Comparison of ENCODE assay signal across 12 mouse cellular contexts in the genomic region with DNA sequence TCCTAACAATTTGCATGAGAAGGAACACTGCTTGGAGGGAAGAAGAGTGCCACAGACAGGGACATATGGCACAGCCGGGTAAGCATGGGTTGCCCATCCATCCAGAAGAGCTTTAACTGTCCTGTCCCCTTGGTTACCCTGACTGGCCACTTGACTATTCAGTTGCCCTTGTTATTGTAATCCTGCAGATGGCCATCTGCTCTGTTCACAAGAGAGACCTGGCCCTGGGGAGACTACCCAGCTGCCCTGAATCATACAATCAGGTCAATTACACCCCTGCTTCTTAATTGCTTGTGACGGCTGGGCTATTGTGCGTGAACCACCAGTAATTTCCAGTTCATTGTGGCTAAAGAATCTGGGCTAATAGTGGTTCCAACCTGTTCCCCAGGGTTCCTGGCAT. TPM values are rescaled to one million over a fixed set of nuclear protein-coding genes. Genes with fewer than 3 reads are reported as not detected.
DNase-seq lines count a peak whose midpoint lies in the region; ATAC-seq lines count a peak whose summit lies in the region.
"Had no signal": no experiment of that assay in that cellular context is flagged by ENCODE, and none has a peak within 500 bp of the region (broad histone marks: within the 10 kb centered on the region; RNA-seq: fewer than 3 reads in every experiment).

No protein-coding gene starts in this region.

- peak; percentile 98 for DNase-seq in Muller cell, postnatal 12 days (ENCODE audit: inconsistent ontology term)
- peak; percentile 58 for DNase-seq in cerebellum, adult 8-10 months
- peak; percentile 65 for DNase-seq in forebrain, embryonic 11.5 days (ENCODE audit: low spot score)
- no peak for DNase-seq in natural killer cell, adult 2 months (ENCODE audit: low spot score in 2 of 2)
- DNase-seq in kidney, postnatal 25 days: no peak
- no peak for DNase-seq in adrenal gland, postnatal 36 days
- no peak for DNase-seq in kidney, postnatal 4 days
- DNase-seq: adrenal gland, postnatal 10 days; heart, postnatal 36 days; liver, postnatal 0 days; thymus, postnatal 25 days had no signal

- no peak overlapping the region for H3K27ac ChIP-seq in forebrain, embryonic 11.5 days (ENCODE audit: low read depth, low read length)
- H3K27ac ChIP-seq in midbrain, embryonic 12.5 days (replicated peaks): no peak overlapping the region

- H3K9ac ChIP-seq in forebrain, embryonic 11.5 days (ENCODE audit: low read length): no peak overlapping the region
- no peak overlapping the region for H3K9ac ChIP-seq in midbrain, embryonic 12.5 days (replicated peaks)
- H3K9ac ChIP-seq: liver, postnatal 0 days had no signal

- 0 out of 2 replicates have a peak, but pooled peaks cover 3% of the 10 kb centered on the region for H3K4me1 ChIP-seq in forebrain, embryonic 11.5 days (replicated peaks; ENCODE audit: control insufficient read depth, insufficient read depth, low read length)
- H3K4me1 ChIP-seq in midbrain, embryonic 12.5 days: peaks cover 11% of the 10 kb centered on the region

- no peaks in the 10 kb centered on the region for H3K36me3 ChIP-seq in forebrain, embryonic 11.5 days (ENCODE audit: control insufficient read depth, insufficient read depth, low read length)
- no peaks in the 10 kb centered on the region for H3K36me3 ChIP-seq in midbrain, embryonic 12.5 days

- no peaks in the 10 kb centered on the region for H3K27me3 ChIP-seq in forebrain, embryonic 11.5 days (ENCODE audit: control insufficient read depth, insufficient read depth, low read length)
- no peaks in the 10 kb centered on the region for H3K27me3 ChIP-seq in midbrain, embryonic 12.5 days

- peak; percentile 97 for ATAC-seq in forebrain, embryonic 11.5 days (replicated peaks; ENCODE audit: low FRiP score)
- ATAC-seq in midbrain, embryonic 12.5 days (ENCODE audit: low FRiP score, low read depth): peak; percentile 99
- ATAC-seq: liver, postnatal 0 days had no signal

- no peaks in the 10 kb centered on the region for H3K9me3 ChIP-seq in forebrain, embryonic 11.5 days (ENCODE audit: control insufficient read depth, low read length)
- H3K9me3 ChIP-seq in midbrain, embryonic 12.5 days: no peaks in the 10 kb centered on the region

- no peak overlapping the region for H3K4me3 ChIP-seq in forebrain, embryonic 11.5 days (ENCODE audit: low read depth, low read length)
- H3K4me3 ChIP-seq in midbrain, embryonic 12.5 days: no peak overlapping the region

- no peak overlapping the region for H3K4me2 ChIP-seq in forebrain, embryonic 11.5 days (ENCODE audit: low read depth, low read length, severe bottlenecking)
- H3K4me2 ChIP-seq in midbrain, embryonic 12.5 days (replicated peaks): no peak overlapping the region

- 8% methylated on average over 3 of the region's 3 CpGs for WGBS in forebrain, embryonic 11.5 days
- 14% methylated on average over 3 of the region's 3 CpGs for WGBS in midbrain, embryonic 12.5 days

RNA-seq across cellular contexts. Expression of gene Gm11232, which starts 7.3 kb away (rescaled TPM):
- polyA plus RNA-seq in forebrain, embryonic 11.5 days (2014; fragmentation: Nextera tagmentation; extraction: Ambion mirVana): 0.16 TPM in 1 of 2 replicates, not detected in the other
- not detected in 2 replicates for polyA plus RNA-seq in midbrain, embryonic 12.5 days (2016; fragmentation: Nextera tagmentation; extraction: Ambion mirVana)
- not detected for total RNA-seq in adrenal gland, postnatal 36 days (2021)
- total RNA-seq: adrenal gland, postnatal 10 days; heart, postnatal 36 days had no signal
- polyA plus RNA-seq: liver, postnatal 0 days had no signal

Comparison
In these comparisons a context has a peak if more than half of its experiments do, and no peak if none do; other contexts are left out.
1. DNase-seq: peak in Muller cell, postnatal 12 days (single experiment), cerebellum, adult 8-10 months (single experiment) and forebrain, embryonic 11.5 days (single experiment); none in natural killer cell, adult 2 months (0 of 2), kidney, postnatal 25 days (0 of 2), adrenal gland, postnatal 36 days (0 of 2) and kidney, postnatal 4 days (0 of 2).